Mouse (Mus musculus) thymus, adult 2 months (tissue): Measurements from ENCODE around the gene Phex. TPM values are rescaled to one million over a fixed set of nuclear protein-coding genes. Genes with fewer than 3 reads are reported as not detected.
A peak's percentile ranks its signal among the peaks of the same experiment; 100 is the strongest.

Source experiments
- DNase-seq: peaks from one replicate; pipeline ENCODE4 v3.0.0; 2021
- H3K27ac ChIP-seq: fragments of 200-500 bp; 2 replicates; pipeline ENCODE4 v1.5.1; 2012; ENCODE audit warnings: low read length, control low read depth; ENCODE audit not compliant: control insufficient read depth, insufficient read depth
- H3K27me3 ChIP-seq: fragments of 200-500 bp; 2 replicates; pipeline ENCODE4 v1.6.1; 2012; ENCODE audit warnings: mild to moderate bottlenecking, low read length, moderate library complexity, mixed read lengths; ENCODE audit not compliant: control insufficient read depth, insufficient read depth
- H3K36me3 ChIP-seq: fragments of 200-500 bp; 2 replicates; pipeline ENCODE4 v1.6.1; 2012; ENCODE audit warnings: mild to moderate bottlenecking, low read length, moderate library complexity; ENCODE audit not compliant: control insufficient read depth, insufficient read depth
- H3K4me1 ChIP-seq: fragments of 200-500 bp; replicated peaks from 2 replicates; pipeline ENCODE4 v1.6.1; 2012; ENCODE audit warnings: low read length; ENCODE audit not compliant: control insufficient read depth, insufficient read depth
- H3K4me3 ChIP-seq: fragments of 200-500 bp; 2 replicates; pipeline ENCODE4 v1.5.1; 2012; ENCODE audit warnings: mild to moderate bottlenecking, low read length, control low read depth, moderate library complexity; ENCODE audit not compliant: control insufficient read depth, insufficient read depth
- CTCF ChIP-seq: fragments of 200-500 bp; IDR thresholded peaks from 2 replicates; pipeline ENCODE4 v1.5.1; 2012; ENCODE audit warnings: mild to moderate bottlenecking, control low read depth, low read length, moderate library complexity, borderline replicate concordance; ENCODE audit not compliant: control insufficient read depth, poor library complexity, insufficient read depth; ENCODE audit errors: extremely low read depth
- POLR2A ChIP-seq: fragments of 200-500 bp; IDR thresholded peaks from 2 replicates; pipeline ENCODE4 v1.6.1; 2012; ENCODE audit warnings: mild to moderate bottlenecking, low read length, control low read depth, moderate library complexity; ENCODE audit not compliant: control insufficient read depth, poor library complexity, insufficient read depth; ENCODE audit errors: extremely low read depth
- WGBS: fragments of 180-500 bp; shearing (Covaris S2); methylation state at CpG from one replicate; pipeline ENCODE4 v1.1.7; 2018; 5-methylcytosine and 5-hydroxymethylcytosine counted together
- polyA plus RNA-seq: library from polyadenylated mRNA; depleted of rRNA; stranded (reverse); fragments of >200 nt; gene quantifications from 2 replicates; pipeline ENCODE4 v1.2.3, GENCODE M21; 2012

The Phex gene
- polyA plus RNA-seq, 1 experiment, result not detected

DNA sequence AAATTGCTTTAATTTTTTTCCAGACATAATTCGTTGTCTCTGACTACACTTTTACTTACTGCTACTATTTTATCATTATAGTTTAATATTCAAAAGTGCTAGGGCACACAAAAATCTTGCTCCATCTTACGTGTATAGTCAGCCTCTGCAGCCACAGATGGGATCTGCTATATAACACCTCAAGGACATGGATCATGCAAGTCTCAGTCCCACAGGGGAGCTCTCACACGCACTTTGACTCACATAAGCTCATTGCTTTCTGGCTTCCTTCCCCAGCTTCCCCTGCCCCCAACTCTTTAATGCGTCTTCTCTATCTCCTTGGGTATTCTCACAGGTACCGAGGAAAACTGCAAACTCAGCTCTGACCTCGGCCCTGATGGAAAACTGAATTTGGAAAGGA, 10.2 kb downstream of the Phex start:
- TF ChIP-seq POLR2A, result no peak
- TF ChIP-seq CTCF, result no peak
- Histone ChIP-seq H3K36me3 (no peaks in the 10 kb centered on the region), H3K27ac (no peak overlapping the region), H3K4me3 (no peak overlapping the region), H3K27me3 (no peaks in the 10 kb centered on the region), H3K4me1 (no peaks in the 10 kb centered on the region)
- no peak for DNase-seq
- 91% methylated on average over 6 of the region's 6 CpGs for whole genome bisulfite sequencing

DNA sequence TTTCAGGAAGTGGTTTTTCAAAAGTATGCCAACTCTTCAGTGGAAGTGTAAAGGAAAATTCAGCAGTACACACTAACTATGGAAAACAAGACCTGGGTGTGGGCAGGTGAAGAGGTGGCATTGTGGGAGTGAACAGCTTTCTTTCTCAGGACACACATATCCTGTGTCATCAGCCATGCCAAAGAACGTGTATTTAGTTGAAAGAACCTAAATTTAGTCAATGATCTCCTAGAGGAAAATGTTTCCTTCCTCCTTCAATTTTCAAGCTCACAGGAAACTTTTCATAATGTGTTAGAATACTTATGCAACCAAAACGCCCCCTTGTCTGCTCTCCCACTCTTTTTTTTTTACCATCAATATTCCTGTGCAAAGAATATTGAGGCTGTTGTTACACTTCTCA, 23.9 kb downstream of the Phex start:
- H3K4me1 ChIP-seq, result no peaks in the 10 kb centered on the region
- no peak overlapping the region for H3K27ac ChIP-seq
- H3K36me3 ChIP-seq, result no peaks in the 10 kb centered on the region
- H3K27me3 ChIP-seq, result no peaks in the 10 kb centered on the region
- TF ChIP-seq CTCF, result no peak
- no peak for DNase-seq
- no peak overlapping the region for H3K4me3 ChIP-seq
- 51% methylated on average over 2 of the region's 2 CpGs for WGBS

DNA sequence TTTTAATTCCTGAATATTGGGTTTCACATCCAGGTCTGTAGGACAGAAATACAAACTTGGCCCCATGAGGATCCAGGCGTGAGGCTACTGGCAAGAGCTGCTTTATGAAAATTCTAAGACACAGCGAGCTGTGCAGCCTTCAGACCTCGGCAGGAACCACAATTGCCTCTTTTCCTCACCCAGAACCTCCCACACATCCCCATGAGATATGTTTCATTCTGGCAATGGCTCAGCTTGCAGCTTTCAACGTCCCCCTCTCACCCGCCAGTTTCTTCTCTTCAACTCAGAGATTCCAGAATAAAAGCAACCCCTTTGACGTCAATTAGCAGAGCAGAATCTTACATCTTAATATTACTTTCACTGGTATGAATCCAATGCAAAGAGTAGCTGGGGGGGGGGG, 25.0 kb downstream of the Phex start:
- DNase-seq, result no peak
- 71% methylated on average over 6 of the region's 6 CpGs for WGBS
- H3K4me1 ChIP-seq, result no peaks in the 10 kb centered on the region
- H3K27ac ChIP-seq, result no peak overlapping the region
- no peaks in the 10 kb centered on the region for H3K27me3 ChIP-seq
- no peak overlapping the region for H3K4me3 ChIP-seq
- H3K36me3 ChIP-seq, result no peaks in the 10 kb centered on the region
- TF ChIP-seq CTCF, result no peak
- no peak for TF ChIP-seq POLR2A

DNA sequence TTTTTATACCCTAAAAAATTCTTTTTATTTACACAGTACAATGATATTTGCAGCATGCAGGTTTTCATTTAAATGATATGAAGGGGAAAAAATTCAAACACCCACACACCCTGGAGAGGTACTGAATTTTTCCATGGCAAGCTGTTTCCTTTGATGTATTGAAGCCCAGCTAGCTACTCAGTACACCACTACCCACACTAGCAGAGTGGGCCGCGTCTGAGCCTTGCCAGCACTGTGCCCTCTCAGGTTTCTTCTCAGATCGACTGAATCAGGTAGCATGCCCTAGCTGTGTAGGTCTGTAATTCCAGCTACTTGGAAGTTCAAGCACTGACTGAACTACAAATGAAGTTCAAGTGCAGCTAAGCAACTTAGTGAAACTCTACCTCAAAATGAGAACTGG, 26.7 kb downstream of the Phex start:
- TF ChIP-seq POLR2A (no peak), CTCF (no peak)
- no peaks in the 10 kb centered on the region for H3K36me3 ChIP-seq
- no peaks in the 10 kb centered on the region for H3K4me1 ChIP-seq
- H3K27me3 ChIP-seq, result no peaks in the 10 kb centered on the region
- no peak overlapping the region for H3K4me3 ChIP-seq
- 93% methylated on average over 3 of the region's 3 CpGs for WGBS
- no peak for DNase-seq
- H3K27ac ChIP-seq, result no peak overlapping the region

DNA sequence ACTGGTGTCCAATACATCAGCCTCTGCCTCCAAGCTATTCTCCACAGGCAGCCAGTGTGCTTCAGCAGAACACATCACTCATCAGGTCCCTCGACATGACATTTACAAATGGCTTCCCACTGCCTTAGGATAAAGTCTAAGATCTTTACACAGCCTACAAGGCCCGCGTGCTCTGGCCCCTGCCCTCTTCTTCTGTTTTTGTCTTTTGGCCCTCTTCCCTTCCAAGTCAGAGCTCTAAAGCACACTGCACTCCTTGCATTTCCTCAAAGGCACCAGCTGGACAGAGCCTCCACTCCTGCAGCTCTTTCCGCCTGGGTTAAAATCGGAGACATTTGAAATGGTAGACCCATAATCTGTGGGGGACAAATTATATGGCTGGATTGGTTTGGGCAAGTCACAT, 28.1 kb downstream of the Phex start:
- H3K4me3 ChIP-seq, result no peak overlapping the region
- H3K27me3 ChIP-seq, result no peaks in the 10 kb centered on the region
- H3K27ac ChIP-seq, result no peak overlapping the region
- TF ChIP-seq CTCF, result no peak
- TF ChIP-seq POLR2A, result no peak
- DNase-seq, result no peak
- H3K36me3 ChIP-seq, result no peaks in the 10 kb centered on the region
- H3K4me1 ChIP-seq, result no peaks in the 10 kb centered on the region
- WGBS, result 91% methylated on average over 5 of the region's 5 CpGs

DNA sequence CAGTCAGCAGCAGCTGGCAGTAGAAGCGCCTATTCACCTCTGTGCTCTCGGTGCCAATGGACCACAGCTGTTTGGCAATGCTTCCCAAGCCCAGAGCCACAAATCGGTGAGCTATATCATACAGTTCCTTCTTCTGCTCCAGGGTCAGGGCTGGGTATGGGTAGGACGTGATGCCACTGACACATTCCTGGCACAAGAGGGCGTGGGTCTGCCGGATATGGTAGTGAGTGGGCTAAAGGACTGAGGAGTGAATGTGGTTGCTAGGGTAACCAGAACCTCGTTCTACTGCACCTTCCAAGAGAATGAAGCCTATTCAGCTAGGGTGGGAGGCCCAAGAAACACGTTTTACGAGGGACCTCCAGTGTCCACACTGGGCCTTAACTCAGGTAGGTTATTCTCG, 36.3 kb downstream of the Phex start:
- Histone ChIP-seq H3K4me1 (no peaks in the 10 kb centered on the region), H3K27me3 (no peaks in the 10 kb centered on the region), H3K4me3 (no peak overlapping the region), H3K27ac (no peak overlapping the region), H3K36me3 (no peaks in the 10 kb centered on the region)
- DNase-seq, result peak; percentile 1
- TF ChIP-seq POLR2A, result no peak
- TF ChIP-seq CTCF, result no peak
- WGBS, result 77% methylated on average over 10 of the region's 10 CpGs

DNA sequence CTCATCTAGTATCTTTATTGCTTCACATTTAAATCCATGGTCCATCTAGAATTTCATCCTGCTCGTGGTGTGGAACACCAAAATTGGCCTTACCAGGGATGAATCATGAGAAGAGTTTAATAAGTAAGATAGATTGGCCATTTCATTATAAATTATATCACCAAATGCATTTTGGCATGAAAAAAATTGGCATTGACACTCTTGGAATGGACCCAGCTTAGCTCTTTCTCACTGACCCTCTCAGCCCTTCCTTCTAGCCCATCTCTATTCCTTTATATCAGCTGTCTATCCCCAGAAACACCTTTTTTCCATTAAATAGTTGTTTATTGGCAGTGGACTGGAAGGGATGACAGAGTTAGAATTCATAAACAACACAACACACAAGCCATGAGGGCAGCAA, 37.7 kb downstream of the Phex start:
- no peaks in the 10 kb centered on the region for H3K36me3 ChIP-seq
- no peaks in the 10 kb centered on the region for H3K27me3 ChIP-seq
- no peak for DNase-seq
- no peak overlapping the region for H3K27ac ChIP-seq
- no peak overlapping the region for H3K4me3 ChIP-seq
- TF ChIP-seq POLR2A (no peak), CTCF (no peak)
- H3K4me1 ChIP-seq, result no peaks in the 10 kb centered on the region
- 63% methylated on average over 1 of the region's 1 CpGs for WGBS
